Mouse (Mus musculus) midbrain, embryonic 13.5 days (tissue): ENCODE measurements around the gene Bid. TPM values are rescaled to one million over a fixed set of nuclear protein-coding genes. Genes with fewer than 3 reads are reported as not detected.
"Not testable (repeated sequence)": the region's sequence is repeated elsewhere in the genome, so short reads cannot be mapped to it uniquely, and the experiment has no call there.

Source experiments
- ATAC-seq: fragments of 200-750 bp; cut with Nextera tagmentation; 2 replicates; pipeline ENCODE4 v1.8.0; 2017; ENCODE audit warnings: mild to moderate bottlenecking, moderate TSS enrichment, moderate library complexity
- H3K27ac ChIP-seq: fragments of 300-500 bp; sonication (generic); 2 replicates; pipeline ENCODE4 v1.5.1; 2015; ENCODE audit warnings: inconsistent platforms, mild to moderate bottlenecking, moderate library complexity
- H3K27me3 ChIP-seq: fragments of 300-500 bp; sonication (generic); 2 replicates; pipeline ENCODE4 v1.6.1; 2015; ENCODE audit warnings: mild to moderate bottlenecking, inconsistent platforms
- H3K36me3 ChIP-seq: fragments of 300-500 bp; sonication (generic); 2 replicates; pipeline ENCODE4 v1.6.1; 2015; ENCODE audit warnings: mild to moderate bottlenecking, inconsistent platforms
- H3K4me1 ChIP-seq: fragments of 300-500 bp; sonication (generic); replicated peaks from 2 replicates; pipeline ENCODE4 v1.6.1; 2015; ENCODE audit warnings: inconsistent platforms
- H3K4me2 ChIP-seq: fragments of 300-500 bp; sonication (generic); replicated peaks from 2 replicates; pipeline ENCODE4 v1.6.1; 2015; ENCODE audit warnings: moderate library complexity, mild to moderate bottlenecking, inconsistent platforms
- H3K4me3 ChIP-seq: fragments of 300-500 bp; sonication (generic); replicated peaks from 2 replicates; pipeline ENCODE4 v1.5.1; 2015; ENCODE audit warnings: mild to moderate bottlenecking, inconsistent platforms
- H3K9ac ChIP-seq: fragments of 300-500 bp; sonication (generic); replicated peaks from 2 replicates; pipeline ENCODE4 v1.6.1; 2015; ENCODE audit warnings: mild to moderate bottlenecking, inconsistent platforms
- H3K9me3 ChIP-seq: fragments of 300-500 bp; sonication (generic); 2 replicates; pipeline ENCODE4 v1.6.1; 2016; ENCODE audit warnings: mild to moderate bottlenecking, inconsistent platforms
- polyA plus RNA-seq: library from polyadenylated mRNA; unstranded; fragments of >200 nt; fragmentation: Nextera tagmentation; extraction: Ambion mirVana; gene quantifications from 2 replicates; pipeline ENCODE4 v1.2.1, GENCODE M21; 2015

The Bid gene
- polyA plus RNA-seq, 1 experiment from 2014 or later = 27.2 TPM

GRCm38 (mm10) chr6:120850720-120851119 lies 65.9 kb downstream of the Bid start:
- H3K36me3 ChIP-seq = peaks cover 47% of the 10 kb centered on the region
- H3K9ac ChIP-seq = not testable (repeated sequence)

More at GRCm38 (mm10) chr6:120850720-120851119, 65.9 kb downstream of the Bid start:
- not testable (repeated sequence) for ATAC-seq, H3K4me1 ChIP-seq, H3K4me3 ChIP-seq, H3K27me3 ChIP-seq, H3K4me2 ChIP-seq, H3K9me3 ChIP-seq, H3K27ac ChIP-seq

Other genes starting within 250 kb of the Bid start
- gene Slc25a18, start 143.3 kb downstream of the Bid start, polyA plus RNA-seq = 3.8 and 4.2 TPM in 2 replicates
- gene Atp6v1e1, start 94.1 kb downstream of the Bid start, polyA plus RNA-seq = 221 and 234 TPM in 2 replicates
- gene Bcl2l13, start 80.6 kb downstream of the Bid start, polyA plus RNA-seq = 32.3 and 32.5 TPM in 2 replicates
- gene Mical3, start 214.1 kb upstream of the Bid start, polyA plus RNA-seq = 29.7 and 35.7 TPM in 2 replicates